Mouse (Mus musculus): Measurements from ENCODE around the gene Cux2. TPM values are rescaled to one million over a fixed set of nuclear protein-coding genes. Genes with fewer than 3 reads are reported as not detected.

The Cux2 gene
- polyA plus RNA-seq, 1 experiment from 2014 or later: 11.3 TPM

DNA sequence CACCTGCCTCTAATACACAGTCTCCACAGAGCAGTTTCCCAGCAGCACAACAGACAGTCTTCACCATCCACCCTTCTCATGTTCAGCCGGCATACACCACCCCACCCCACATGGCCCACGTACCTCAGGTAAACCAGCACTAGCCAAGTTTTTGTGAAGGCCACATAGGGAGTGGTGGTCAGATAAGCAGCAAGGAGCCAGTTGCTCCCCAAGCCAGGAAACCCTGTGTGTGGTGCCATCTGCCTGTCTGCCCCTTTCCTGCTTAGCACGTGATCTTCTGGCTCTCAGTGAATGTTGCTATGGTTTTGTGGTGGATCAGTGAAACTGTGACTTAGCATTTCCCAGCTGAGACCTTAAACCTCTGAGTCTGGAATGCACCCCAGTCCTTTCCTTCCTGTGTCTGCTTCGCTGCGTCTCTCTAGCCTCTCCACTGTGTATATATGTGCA, 238.4 kb downstream of the Cux2 start:
- ATAC-seq (replicated peaks; ENCODE audit: low FRiP score) (no peak), DNase-seq (ENCODE audit: low spot score) (peak; percentile 42)
- no peak overlapping the region for H3K4me3 ChIP-seq (ENCODE audit: low read depth, low read length)
- WGBS: 90% methylated on average over 5 of the region's 5 CpGs
- no peak overlapping the region for H3K4me2 ChIP-seq (ENCODE audit: low read depth, low read length, severe bottlenecking)
- no peaks in the 10 kb centered on the region for H3K4me1 ChIP-seq (replicated peaks; ENCODE audit: control insufficient read depth, insufficient read depth, low read length)
- H3K27ac ChIP-seq (ENCODE audit: low read depth, low read length): no peak overlapping the region
- H3K27me3 ChIP-seq (ENCODE audit: control insufficient read depth, insufficient read depth, low read length): no peaks in the 10 kb centered on the region
- H3K36me3 ChIP-seq (ENCODE audit: control insufficient read depth, insufficient read depth, low read length): peaks cover 9% of the 10 kb centered on the region; the same call in 1 of the 2 replicates
- H3K9me3 ChIP-seq (ENCODE audit: control insufficient read depth, low read length): no peaks in the 10 kb centered on the region
- no peak overlapping the region for H3K9ac ChIP-seq (ENCODE audit: low read length)

- Histone ChIP-seq H3K27me3 (ENCODE audit: control insufficient read depth, insufficient read depth, low read length) (no peaks in the 10 kb centered on the region), H3K36me3 (ENCODE audit: control insufficient read depth, insufficient read depth, low read length) (peaks cover 9% of the 10 kb centered on the region; the same call in 1 of the 2 replicates)
- 92% methylated on average over 17 of the region's 17 CpGs for WGBS
Measured at GRCm38 (mm10) chr5:121810331-121811151, 239.4 kb downstream of the Cux2 start.

DNA sequence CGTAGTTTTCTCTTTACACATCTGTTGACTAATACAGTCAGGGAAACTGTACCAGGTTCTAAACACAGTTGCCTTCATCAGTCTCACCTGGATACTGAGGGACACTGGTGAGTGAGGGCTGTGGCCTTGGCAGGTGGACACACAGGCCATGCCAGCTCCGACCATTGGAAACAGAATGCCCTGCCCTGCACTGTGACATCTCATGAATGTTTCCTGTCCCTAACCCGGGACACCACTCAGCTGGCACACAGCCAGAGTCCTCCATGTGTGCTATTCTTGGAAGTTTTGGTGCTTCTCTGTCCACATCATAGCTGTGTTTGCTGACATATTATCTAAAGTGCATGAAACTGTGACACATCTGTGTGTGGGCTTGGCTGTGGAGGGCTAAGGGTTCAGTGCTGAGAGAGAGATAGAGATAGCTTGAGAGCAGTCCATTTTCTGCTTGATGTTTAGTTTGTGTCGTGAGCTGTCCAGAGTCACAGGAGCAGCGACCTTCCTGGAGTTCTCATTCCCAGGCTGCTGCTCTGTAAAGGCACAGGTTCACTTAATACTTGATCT, 240.2 kb downstream of the Cux2 start:
- no peaks in the 10 kb centered on the region for H3K27me3 ChIP-seq (ENCODE audit: control insufficient read depth, insufficient read depth, low read length)
- no peak overlapping the region for H3K4me2 ChIP-seq (ENCODE audit: low read depth, low read length, severe bottlenecking)
- H3K36me3 ChIP-seq (ENCODE audit: control insufficient read depth, insufficient read depth, low read length): peaks cover 9% of the 10 kb centered on the region; the same call in 1 of the 2 replicates
- no peak overlapping the region for H3K4me3 ChIP-seq (ENCODE audit: low read depth, low read length)
- no peaks in the 10 kb centered on the region for H3K9me3 ChIP-seq (ENCODE audit: control insufficient read depth, low read length)
- H3K9ac ChIP-seq (ENCODE audit: low read length): no peak overlapping the region
- no peak for ATAC-seq (replicated peaks; ENCODE audit: low FRiP score)
- WGBS: 86% methylated on average over 5 of the region's 5 CpGs
- no peaks in the 10 kb centered on the region for H3K4me1 ChIP-seq (replicated peaks; ENCODE audit: control insufficient read depth, insufficient read depth, low read length)
- no peak for DNase-seq (ENCODE audit: low spot score)
- H3K27ac ChIP-seq (ENCODE audit: low read depth, low read length): no peak overlapping the region

More at GRCm38 (mm10) chr5:121810331-121811151, 239.4 kb downstream of the Cux2 start:
- Histone ChIP-seq H3K9ac (ENCODE audit: low read length) (no peak overlapping the region), H3K4me3 (ENCODE audit: low read depth, low read length) (no peak overlapping the region), H3K4me1 (replicated peaks; ENCODE audit: control insufficient read depth, insufficient read depth, low read length) (no peaks in the 10 kb centered on the region), H3K9me3 (ENCODE audit: control insufficient read depth, low read length) (no peaks in the 10 kb centered on the region), H3K27ac (ENCODE audit: low read depth, low read length) (no peak overlapping the region), H3K4me2 (ENCODE audit: low read depth, low read length, severe bottlenecking) (no peak overlapping the region)
- DNase-seq (ENCODE audit: low spot score): no peak
- no peak for ATAC-seq (replicated peaks; ENCODE audit: low FRiP score)

- Histone ChIP-seq H3K4me2 (ENCODE audit: low read depth, low read length, severe bottlenecking) (no peak overlapping the region), H3K27ac (ENCODE audit: low read depth, low read length) (no peak overlapping the region), H3K4me3 (ENCODE audit: low read depth, low read length) (no peak overlapping the region), H3K9ac (ENCODE audit: low read length) (no peak overlapping the region), H3K4me1 (replicated peaks; ENCODE audit: control insufficient read depth, insufficient read depth, low read length) (no peaks in the 10 kb centered on the region), H3K27me3 (ENCODE audit: control insufficient read depth, insufficient read depth, low read length) (no peaks in the 10 kb centered on the region), H3K9me3 (ENCODE audit: control insufficient read depth, low read length) (no peaks in the 10 kb centered on the region), H3K36me3 (ENCODE audit: control insufficient read depth, insufficient read depth, low read length) (peaks cover 11% of the 10 kb centered on the region; the same call in 1 of the 2 replicates)
- ATAC-seq (replicated peaks; ENCODE audit: low FRiP score): no peak
- WGBS: 90% methylated on average over 2 of the region's 2 CpGs
- no peak for DNase-seq (ENCODE audit: low spot score)
Measured at GRCm38 (mm10) chr5:121808202-121808601, 241.7 kb downstream of the Cux2 start.

- DNase-seq (ENCODE audit: low spot score): no peak
- peaks cover 8% of the 10 kb centered on the region; the same call in 1 of the 2 replicates for H3K36me3 ChIP-seq (ENCODE audit: control insufficient read depth, insufficient read depth, low read length)
- no peak overlapping the region for H3K4me3 ChIP-seq (ENCODE audit: low read depth, low read length)
- H3K9ac ChIP-seq (ENCODE audit: low read length): no peak overlapping the region
- no peak for ATAC-seq (replicated peaks; ENCODE audit: low FRiP score)
- H3K4me1 ChIP-seq (replicated peaks; ENCODE audit: control insufficient read depth, insufficient read depth, low read length): no peaks in the 10 kb centered on the region
- no peaks in the 10 kb centered on the region for H3K9me3 ChIP-seq (ENCODE audit: control insufficient read depth, low read length)
- no peak overlapping the region for H3K4me2 ChIP-seq (ENCODE audit: low read depth, low read length, severe bottlenecking)
- H3K27me3 ChIP-seq (ENCODE audit: control insufficient read depth, insufficient read depth, low read length): no peaks in the 10 kb centered on the region
- H3K27ac ChIP-seq (ENCODE audit: low read depth, low read length): no peak overlapping the region
- 83% methylated on average over 3 of the region's 3 CpGs for WGBS
Measured at GRCm38 (mm10) chr5:121807186-121807585, 242.7 kb downstream of the Cux2 start.

Small RNAs within 50 kb of the gene (microRNA-seq; reads per million reads assigned to microRNA genes)
- gene Mir7031 (ENCODE audit: insufficient number of aligned reads): not detected

Other genes with a start within 250 kb of the Cux2 start
- 9.1 and 9.8 TPM in 2 replicates for gene Sh2b3, start 212.5 kb downstream of the Cux2 start, polyA plus RNA-seq (2014; fragmentation: Nextera tagmentation; extraction: Ambion mirVana)
- 35.7 and 38.4 TPM in 2 replicates for gene Pheta1, start 201.1 kb downstream of the Cux2 start, polyA plus RNA-seq (2014; fragmentation: Nextera tagmentation; extraction: Ambion mirVana)
- gene Myl2, start 50.8 kb upstream of the Cux2 start, polyA plus RNA-seq (2014; fragmentation: Nextera tagmentation; extraction: Ambion mirVana): not detected in 2 replicates
- gene Ccdc63, start 90.7 kb upstream of the Cux2 start, polyA plus RNA-seq (2014; fragmentation: Nextera tagmentation; extraction: Ambion mirVana): not detected in 2 replicates
- 364 and 378 TPM in 2 replicates for gene Ppp1cc, start 108.2 kb upstream of the Cux2 start, polyA plus RNA-seq (2014; fragmentation: Nextera tagmentation; extraction: Ambion mirVana)
- gene Hvcn1, start 156.7 kb upstream of the Cux2 start, polyA plus RNA-seq (2014; fragmentation: Nextera tagmentation; extraction: Ambion mirVana): 8.6 and 11.1 TPM in 2 replicates
- 5.2 and 7.5 TPM in 2 replicates for gene Tctn1, start 214.4 kb upstream of the Cux2 start, polyA plus RNA-seq (2014; fragmentation: Nextera tagmentation; extraction: Ambion mirVana)
- gene Pptc7, start 234.3 kb upstream of the Cux2 start, polyA plus RNA-seq (2014; fragmentation: Nextera tagmentation; extraction: Ambion mirVana): 9.1 and 9.8 TPM in 2 replicates